Mouse (Mus musculus) stomach, postnatal 0 days (tissue): ENCODE measurements around the gene Aamp.

Experiments
- CTCF ChIP-seq: IDR thresholded peaks from 2 replicates; pipeline ENCODE4 v1.5.1; 2016; ENCODE audit warnings: antibody characterized with exemption, low read depth, mild to moderate bottlenecking, moderate library complexity
- EP300 ChIP-seq: optimal IDR thresholded peaks from 2 replicates; pipeline ENCODE3; 2016; ENCODE audit warnings: antibody characterized with exemption

DNA sequence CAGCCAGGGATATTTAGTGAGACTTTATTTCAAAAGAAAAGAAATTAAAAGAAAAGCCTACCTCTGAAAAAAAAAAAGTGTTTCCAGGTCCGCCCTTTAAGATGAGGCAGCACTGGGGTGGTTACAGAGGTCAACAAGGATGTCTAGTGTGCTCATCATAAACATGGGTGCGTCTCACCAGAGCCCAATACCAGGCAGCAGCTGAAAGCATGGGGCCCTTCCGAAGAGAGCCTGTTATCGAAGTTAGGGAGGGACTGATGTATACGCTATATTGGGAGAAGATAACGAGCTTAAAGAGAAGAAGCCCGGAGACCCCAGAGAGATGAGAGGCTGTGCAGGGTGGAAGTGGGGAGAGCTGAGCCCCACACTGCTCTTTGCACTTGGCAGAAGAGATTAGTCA, 45.4 kb downstream of the Aamp start:
- TF ChIP-seq CTCF (no peak), EP300 (no peak)
